Comparison of ENCODE assay signal across 8 mouse cellular contexts in the genomic region with DNA sequence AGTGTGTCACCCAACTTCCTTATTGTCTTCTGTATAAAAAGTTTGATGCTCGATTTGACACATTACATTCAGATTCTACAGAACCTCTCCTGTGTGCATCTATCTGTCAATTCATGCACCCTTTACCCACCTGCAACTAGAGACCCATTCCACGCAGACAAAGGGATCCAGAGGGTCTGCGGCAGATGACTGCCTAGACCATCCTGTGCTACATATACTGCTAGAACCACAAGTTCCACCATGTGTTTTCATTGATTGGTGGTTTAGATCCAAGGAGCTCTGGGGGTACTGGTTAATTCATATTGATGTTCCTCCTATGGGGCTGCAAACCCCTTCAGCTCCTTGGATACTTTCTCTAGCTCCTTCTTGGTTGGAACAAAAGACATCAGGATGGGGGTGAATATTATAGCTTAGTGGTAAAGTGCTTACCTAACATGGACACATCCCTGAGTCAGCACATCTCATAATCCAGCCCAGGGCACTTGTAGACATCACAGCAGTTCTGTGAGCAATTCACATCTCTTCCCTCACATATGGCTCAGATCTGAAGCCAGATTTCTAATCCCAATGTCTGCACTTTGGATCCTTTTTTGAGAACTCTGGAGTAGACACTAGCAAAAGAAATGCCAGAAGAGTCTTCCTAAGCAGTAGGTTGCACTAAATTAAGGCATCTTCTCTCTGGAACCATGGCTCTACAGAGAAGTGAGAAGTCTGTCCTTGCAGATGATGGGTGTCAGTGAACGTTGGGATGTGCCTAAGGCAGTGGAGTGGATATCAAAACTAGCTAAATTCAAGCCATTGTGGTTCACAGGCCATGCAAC.
A peak's percentile ranks its signal among the peaks of the same experiment; 100 is the strongest.
DNase-seq lines count a peak whose midpoint lies in the region; ATAC-seq and TF ChIP-seq lines count a peak whose summit lies in the region.

No protein-coding gene starts in this region.

- no peak for DNase-seq in midbrain, embryonic 10.5 days (ENCODE audit: low spot score)
- DNase-seq in midbrain, embryonic 11.5 days (ENCODE audit: low spot score, missing footprints) = no peak
- no peak for DNase-seq in limb, embryonic 14.5 days (ENCODE audit: low spot score)
- DNase-seq in heart, postnatal 10 days = no peak
- no peak for DNase-seq in urinary bladder, adult 18-20 months (ENCODE audit: low spot score in 2 of 2)
- no peak for DNase-seq in lung, postnatal 25 days (ENCODE audit: low spot score)

- peaks cover 6% of the 10 kb centered on the region; the same call in 1 of the 2 replicates for H3K4me1 ChIP-seq in midbrain, embryonic 10.5 days
- no peaks in the 10 kb centered on the region for H3K4me1 ChIP-seq in midbrain, embryonic 11.5 days (ENCODE audit: control insufficient read depth, insufficient read depth, low read length)
- H3K4me1 ChIP-seq in embryonic facial prominence, embryonic 12.5 days = no peaks in the 10 kb centered on the region
- H3K4me1 ChIP-seq in limb, embryonic 14.5 days (ENCODE audit: control insufficient read depth, insufficient read depth, low read length) = peaks cover 6% of the 10 kb centered on the region; the same call in 1 of the 2 replicates
- no peaks in the 10 kb centered on the region for H3K4me1 ChIP-seq in stomach, embryonic 15.5 days

- no peak overlapping the region for H3K4me2 ChIP-seq in midbrain, embryonic 11.5 days
- H3K4me2 ChIP-seq in embryonic facial prominence, embryonic 12.5 days (replicated peaks) = peak overlapping the region; percentile 67; the same call in 1 of the 2 replicates
- H3K4me2 ChIP-seq in limb, embryonic 14.5 days (replicated peaks; ENCODE audit: low read depth, low read length, severe bottlenecking) = peak overlapping the region; percentile 65; the same call in 1 of the 2 replicates
- H3K4me2 ChIP-seq in stomach, embryonic 15.5 days = peak overlapping the region; percentile 63

- no peak for ATAC-seq in midbrain, embryonic 11.5 days (ENCODE audit: low FRiP score)
- no peak for ATAC-seq in embryonic facial prominence, embryonic 12.5 days (ENCODE audit: insufficient number of reproducible peaks, insufficient read depth, low FRiP score, low TSS enrichment)
- ATAC-seq in limb, embryonic 14.5 days (ENCODE audit: low FRiP score, low read depth) = no peak
- no peak for ATAC-seq in stomach, embryonic 15.5 days (ENCODE audit: insufficient read depth, low FRiP score, low read depth)

- H3K9me3 ChIP-seq in midbrain, embryonic 10.5 days (replicated peaks) = no peaks in the 10 kb centered on the region
- H3K9me3 ChIP-seq in midbrain, embryonic 11.5 days (ENCODE audit: control insufficient read depth, low read length) = no peaks in the 10 kb centered on the region
- no peaks in the 10 kb centered on the region for H3K9me3 ChIP-seq in embryonic facial prominence, embryonic 12.5 days
- no peaks in the 10 kb centered on the region for H3K9me3 ChIP-seq in limb, embryonic 14.5 days (ENCODE audit: control insufficient read depth, low read length)
- no peaks in the 10 kb centered on the region for H3K9me3 ChIP-seq in stomach, embryonic 15.5 days

- no peak for TF ChIP-seq POLR2A in limb, embryonic 14.5 days (IDR thresholded peaks at IDR 0.05; ENCODE audit: borderline replicate concordance, extremely low read depth, insufficient read depth, insufficient read length)

- peak overlapping the region; percentile 66; the same call in 1 of the 2 replicates for H3K4me3 ChIP-seq in midbrain, embryonic 10.5 days
- H3K4me3 ChIP-seq in midbrain, embryonic 11.5 days (ENCODE audit: low read depth, low read length) = no peak overlapping the region
- H3K4me3 ChIP-seq in embryonic facial prominence, embryonic 12.5 days = peak overlapping the region; percentile 59; the same call in 1 of the 2 replicates
- H3K4me3 ChIP-seq in limb, embryonic 14.5 days (replicated peaks; ENCODE audit: low read length) = no peak overlapping the region
- H3K4me3 ChIP-seq in stomach, embryonic 15.5 days (replicated peaks) = peak overlapping the region; percentile 71; the same call in 1 of the 2 replicates

- H3K27me3 ChIP-seq in midbrain, embryonic 10.5 days (ENCODE audit: low read depth, poor library complexity, severe bottlenecking) = no peaks in the 10 kb centered on the region
- H3K27me3 ChIP-seq in midbrain, embryonic 11.5 days (ENCODE audit: control insufficient read depth, insufficient read depth, low read length) = no peaks in the 10 kb centered on the region
- H3K27me3 ChIP-seq in embryonic facial prominence, embryonic 12.5 days = no peaks in the 10 kb centered on the region
- H3K27me3 ChIP-seq in limb, embryonic 14.5 days (ENCODE audit: control insufficient read depth, insufficient read depth, low read length) = no peaks in the 10 kb centered on the region
- H3K27me3 ChIP-seq in stomach, embryonic 15.5 days (replicated peaks) = no peaks in the 10 kb centered on the region

- H3K36me3 ChIP-seq in midbrain, embryonic 10.5 days = no peaks in the 10 kb centered on the region
- H3K36me3 ChIP-seq in midbrain, embryonic 11.5 days (ENCODE audit: control insufficient read depth, insufficient read depth, low read length) = no peaks in the 10 kb centered on the region
- H3K36me3 ChIP-seq in embryonic facial prominence, embryonic 12.5 days = no peaks in the 10 kb centered on the region
- H3K36me3 ChIP-seq in limb, embryonic 14.5 days (ENCODE audit: control insufficient read depth, insufficient read depth, low read length) = no peaks in the 10 kb centered on the region
- no peaks in the 10 kb centered on the region for H3K36me3 ChIP-seq in stomach, embryonic 15.5 days

- H3K9ac ChIP-seq in midbrain, embryonic 11.5 days (ENCODE audit: low read length) = no peak overlapping the region
- H3K9ac ChIP-seq in embryonic facial prominence, embryonic 12.5 days = no peak overlapping the region
- no peak overlapping the region for H3K9ac ChIP-seq in limb, embryonic 14.5 days (ENCODE audit: low read depth, low read length, severe bottlenecking)
- H3K9ac ChIP-seq in stomach, embryonic 15.5 days = no peak overlapping the region

- intact Hi-C loops in heart, postnatal 10 days (cut with DNase I) = no loop called here

- H3K27ac ChIP-seq in midbrain, embryonic 10.5 days (replicated peaks) = no peak overlapping the region
- H3K27ac ChIP-seq in midbrain, embryonic 11.5 days (ENCODE audit: low read depth, low read length) = no peak overlapping the region
- H3K27ac ChIP-seq in embryonic facial prominence, embryonic 12.5 days = no peak overlapping the region
- no peak overlapping the region for H3K27ac ChIP-seq in limb, embryonic 14.5 days (replicated peaks; ENCODE audit: low read depth, low read length)
- no peak overlapping the region for H3K27ac ChIP-seq in stomach, embryonic 15.5 days

- 66% methylated on average over 4 of the region's 4 CpGs for whole genome bisulfite sequencing in midbrain, embryonic 10.5 days
- WGBS in midbrain, embryonic 11.5 days = 66% methylated on average over 4 of the region's 4 CpGs
- 73% methylated on average over 4 of the region's 4 CpGs for WGBS in embryonic facial prominence, embryonic 12.5 days
- WGBS in limb, embryonic 14.5 days = 67% methylated on average over 4 of the region's 4 CpGs
- 67% methylated on average over 4 of the region's 4 CpGs for WGBS in stomach, embryonic 15.5 days

Comparison
In these comparisons a context has a peak if more than half of its experiments do, and no peak if none do; other contexts are left out.
1. H3K4me3 ChIP-seq: peak in midbrain, embryonic 10.5 days (single experiment), embryonic facial prominence, embryonic 12.5 days (single experiment) and stomach, embryonic 15.5 days (single experiment); none in midbrain, embryonic 11.5 days (single experiment) and limb, embryonic 14.5 days (single experiment).